Mouse (Mus musculus) midbrain, embryonic 10.5 days (tissue): ENCODE data around the gene Map2. TPM values are rescaled to one million over a fixed set of nuclear protein-coding genes. Genes with fewer than 3 reads are reported as not detected.

Experiments used
- DNase-seq: peaks from one replicate; pipeline ENCODE4 v3.0.0-alpha.2; 2017; ENCODE audit warnings: low spot score
- H3K27ac ChIP-seq: fragments of 300-500 bp; sonication (generic); replicated peaks from 2 replicates; pipeline ENCODE4 v1.5.1; 2016; ENCODE audit warnings: mild to moderate bottlenecking
- H3K27me3 ChIP-seq: fragments of 300-500 bp; sonication (generic); 2 replicates; pipeline ENCODE4 v1.6.1; 2016; ENCODE audit warnings: low read depth, mild to moderate bottlenecking; ENCODE audit not compliant: poor library complexity, severe bottlenecking
- H3K36me3 ChIP-seq: fragments of 300-500 bp; sonication (generic); 2 replicates; pipeline ENCODE4 v1.6.1; 2016; ENCODE audit warnings: mild to moderate bottlenecking, moderate library complexity
- H3K4me1 ChIP-seq: fragments of 300-500 bp; sonication (generic); 2 replicates; pipeline ENCODE4 v1.6.1; 2016
- H3K4me3 ChIP-seq: fragments of 300-500 bp; sonication (generic); 2 replicates; pipeline ENCODE4 v1.5.1; 2016; ENCODE audit warnings: mild to moderate bottlenecking, moderate library complexity
- H3K9me3 ChIP-seq: fragments of 300-500 bp; sonication (generic); replicated peaks from 2 replicates; pipeline ENCODE4 v1.6.1; 2016; ENCODE audit warnings: mild to moderate bottlenecking
- WGBS: fragments of 180-500 bp; shearing (Covaris S2); methylation state at CpG from one replicate; pipeline ENCODE4 v1.1.7; 2016; 5-methylcytosine and 5-hydroxymethylcytosine counted together
- polyA plus RNA-seq: library from polyadenylated mRNA; unstranded; fragments of >200 nt; fragmentation: Nextera tagmentation; extraction: Ambion mirVana; gene quantifications from 2 replicates; pipeline ENCODE4 v1.2.1, GENCODE M21; 2016

Map2 gene
- polyA plus RNA-seq, 1 experiment from 2014 or later = 76.0 TPM

DNA sequence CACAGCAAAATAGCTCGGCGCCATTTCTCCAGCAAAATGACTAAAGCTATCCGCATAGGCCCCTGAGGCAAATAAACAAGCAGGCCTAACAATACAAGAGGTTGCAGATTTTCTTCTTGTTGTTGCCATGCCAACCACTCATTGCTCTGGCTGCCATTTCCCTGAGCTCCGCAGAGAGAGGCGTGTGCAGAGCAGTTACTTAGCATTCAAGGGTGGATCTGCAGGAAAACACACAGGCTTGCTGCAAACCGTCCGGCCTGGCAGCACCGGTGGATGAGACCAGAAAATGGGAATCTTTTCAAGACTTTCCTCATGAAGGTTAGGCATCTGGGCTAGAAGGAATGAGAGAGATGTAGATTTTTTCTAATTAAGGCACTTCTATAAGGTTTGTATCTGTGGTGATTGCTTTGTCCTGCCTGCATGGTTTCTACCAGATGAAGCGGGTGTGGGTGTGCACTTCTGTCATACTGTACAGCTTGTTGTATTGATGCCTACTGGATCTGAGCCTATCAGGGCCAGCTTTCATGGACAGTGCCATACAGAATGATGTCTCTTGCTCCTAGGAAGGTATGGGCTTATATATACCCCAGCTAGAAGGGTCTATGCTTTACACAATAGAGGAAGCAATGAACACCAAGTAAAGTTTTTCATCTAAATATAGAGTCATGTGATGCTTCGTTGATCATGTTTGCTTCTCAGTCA lies 211.8 kb downstream of the Map2 start:
- Histone ChIP-seq H3K4me3 (peak overlapping the region; percentile 51), H3K27ac (peak overlapping the region; percentile 85), H3K9me3 (no peaks in the 10 kb centered on the region), H3K27me3 (no peaks in the 10 kb centered on the region), H3K4me1 (peaks cover 45% of the 10 kb centered on the region), H3K36me3 (no peaks in the 10 kb centered on the region)
- WGBS = 35% methylated on average over 10 of the region's 10 CpGs
- DNase-seq = peak; percentile 66

DNA sequence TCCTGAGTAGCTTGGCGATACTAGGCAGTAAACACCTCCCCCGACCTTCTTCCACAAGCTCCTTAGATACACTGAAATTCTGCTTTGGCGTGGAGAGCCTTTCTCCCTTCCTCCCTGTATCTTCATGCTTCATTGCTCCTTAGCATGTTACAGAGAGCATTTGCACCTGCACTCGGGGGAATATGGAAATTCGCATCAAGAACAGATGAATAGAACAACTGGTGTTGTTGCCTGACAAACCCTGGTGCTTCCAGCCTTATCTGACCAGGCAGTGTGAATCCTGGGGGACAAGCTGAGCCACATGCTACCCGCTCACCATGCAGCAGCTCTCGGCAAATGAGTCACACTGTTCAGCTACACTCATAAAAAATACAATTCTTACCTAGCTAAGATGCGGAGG lies 213.5 kb downstream of the Map2 start:
- Histone ChIP-seq H3K27me3 (no peaks in the 10 kb centered on the region), H3K4me1 (peaks cover 45% of the 10 kb centered on the region), H3K27ac (peak overlapping the region; percentile 76), H3K36me3 (no peaks in the 10 kb centered on the region), H3K4me3 (peak overlapping the region; percentile 35), H3K9me3 (no peaks in the 10 kb centered on the region)
- WGBS = 52% methylated on average over 8 of the region's 8 CpGs
- DNase-seq = peak; percentile 23

DNA sequence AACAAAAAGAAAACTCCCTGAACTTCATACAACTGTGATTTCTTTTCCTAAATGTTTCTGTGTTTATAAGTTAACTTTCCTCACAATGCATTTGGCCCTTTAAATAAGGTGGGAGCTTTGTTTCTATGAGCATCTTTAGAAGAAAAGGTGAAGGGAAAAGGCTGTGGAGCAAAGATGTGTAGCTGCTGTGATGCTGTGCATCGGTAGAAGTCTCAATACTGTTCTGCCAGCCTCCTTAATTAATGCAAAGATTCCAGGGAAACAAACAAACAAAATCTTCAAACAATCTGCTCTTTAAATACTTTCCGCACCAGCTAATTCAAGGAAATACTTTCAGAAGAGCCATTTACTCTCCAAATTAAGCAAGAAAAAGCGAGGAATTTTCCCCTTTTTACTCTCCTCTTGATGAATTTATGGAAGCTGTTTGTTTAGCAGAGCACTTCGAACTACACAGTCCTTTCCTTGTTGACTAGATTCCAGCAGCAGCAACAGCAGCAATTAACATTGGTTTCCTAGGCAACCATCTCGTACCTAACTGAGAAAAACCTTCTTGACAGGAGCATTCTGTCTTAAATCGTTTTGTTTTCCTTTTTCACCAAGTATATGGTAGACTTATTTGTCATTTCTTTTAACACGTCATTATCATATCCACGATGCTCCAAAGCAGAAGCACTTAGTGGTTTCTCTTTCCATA lies 220.0 kb downstream of the Map2 start:
- DNase-seq = no peak
- H3K4me3 ChIP-seq = no peak overlapping the region
- H3K36me3 ChIP-seq = peaks cover 7% of the 10 kb centered on the region; the same call in 1 of the 2 replicates
- no peaks in the 10 kb centered on the region for H3K9me3 ChIP-seq
- no peaks in the 10 kb centered on the region for H3K27me3 ChIP-seq
- H3K4me1 ChIP-seq = peaks cover 18% of the 10 kb centered on the region; the same call in 1 of the 2 replicates
- no peak overlapping the region for H3K27ac ChIP-seq
- 58% methylated on average over 8 of the region's 8 CpGs for WGBS

DNA sequence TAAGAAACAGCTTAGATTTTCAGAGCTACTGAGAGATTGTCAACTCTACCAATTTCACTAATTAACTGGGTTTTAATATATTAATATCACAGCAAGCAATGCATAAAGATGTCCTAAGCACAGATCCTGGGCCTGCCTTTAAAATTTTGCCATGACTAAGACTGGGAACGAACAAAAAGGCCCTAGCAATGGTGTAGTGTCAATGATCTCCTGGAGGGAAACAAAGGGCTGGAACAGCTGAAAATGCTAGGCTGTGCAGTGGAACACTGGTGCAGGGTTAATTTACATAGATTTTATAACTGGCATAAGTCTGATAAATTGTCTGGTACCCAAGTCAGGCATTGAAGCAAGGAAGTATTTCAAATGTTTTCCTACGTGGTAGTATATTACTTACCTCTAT lies 220.8 kb downstream of the Map2 start:
- H3K27ac ChIP-seq = no peak overlapping the region
- WGBS = 71% methylated on average over 2 of the region's 2 CpGs
- no peaks in the 10 kb centered on the region for H3K27me3 ChIP-seq
- no peak overlapping the region for H3K4me3 ChIP-seq
- H3K36me3 ChIP-seq = peaks cover 10% of the 10 kb centered on the region; the same call in 1 of the 2 replicates
- no peaks in the 10 kb centered on the region for H3K9me3 ChIP-seq
- H3K4me1 ChIP-seq = peaks cover 18% of the 10 kb centered on the region; the same call in 1 of the 2 replicates
- DNase-seq = no peak

DNA sequence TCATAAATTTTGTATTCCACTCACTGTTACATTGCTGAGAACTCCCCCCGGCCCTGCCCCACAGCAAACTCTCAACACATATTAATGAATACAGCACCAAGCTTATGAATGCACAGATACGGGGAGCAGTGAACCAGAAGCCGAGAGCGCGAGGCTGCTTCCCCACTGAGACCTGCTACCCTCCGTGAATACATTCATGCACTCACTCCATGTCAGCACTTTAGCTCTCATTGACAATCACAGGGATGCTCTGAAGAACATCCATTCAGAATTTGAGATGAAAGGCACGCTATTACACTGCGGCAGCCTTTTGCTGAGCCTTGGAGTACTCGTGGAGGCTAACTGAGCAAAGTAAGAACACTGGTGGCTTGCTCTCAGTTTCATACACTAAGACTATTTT lies 226.8 kb downstream of the Map2 start:
- Histone ChIP-seq H3K36me3 (peaks cover 40% of the 10 kb centered on the region), H3K4me3 (no peak overlapping the region), H3K9me3 (no peaks in the 10 kb centered on the region), H3K27me3 (no peaks in the 10 kb centered on the region), H3K4me1 (peaks cover 18% of the 10 kb centered on the region), H3K27ac (no peak overlapping the region)
- WGBS = 51% methylated on average over 9 of the region's 9 CpGs
- DNase-seq = no peak

DNA sequence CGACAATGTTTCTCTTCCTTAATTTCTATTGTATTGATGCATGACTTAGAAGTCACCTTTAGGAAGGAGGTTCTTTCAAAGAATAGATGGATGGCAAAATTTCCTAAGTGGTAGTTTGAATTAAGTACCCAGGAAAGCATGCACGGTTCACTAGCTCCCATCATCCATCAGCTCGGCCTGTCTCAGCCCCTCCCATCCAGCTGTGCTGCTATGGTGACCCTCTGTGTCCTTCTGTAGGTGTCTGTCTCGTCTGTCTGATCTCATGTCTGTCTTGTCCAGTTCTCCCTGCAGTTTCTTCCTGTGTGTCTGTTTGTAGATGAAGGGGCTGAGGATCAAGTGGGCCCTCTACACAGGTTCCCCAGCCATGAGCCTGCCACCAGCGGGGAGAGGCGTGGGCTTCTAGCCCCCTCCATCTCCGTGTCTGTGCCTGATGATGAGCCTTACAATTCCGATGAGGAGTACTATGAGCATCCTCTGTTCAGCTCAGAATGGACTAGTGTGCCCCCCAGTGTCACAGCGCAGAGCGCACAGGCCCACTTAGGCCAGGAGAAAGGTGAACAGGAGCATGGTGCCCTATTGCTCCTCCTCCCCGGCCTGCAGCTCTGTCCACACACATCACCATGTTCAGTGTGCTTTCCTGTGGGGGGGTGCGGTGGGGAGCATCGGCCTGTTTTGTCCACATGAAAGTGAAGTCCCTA lies 232.3 kb downstream of the Map2 start:
- Histone ChIP-seq H3K27me3 (no peaks in the 10 kb centered on the region), H3K4me3 (no peak overlapping the region), H3K4me1 (peaks cover 14% of the 10 kb centered on the region), H3K27ac (no peak overlapping the region), H3K36me3 (peaks cover 58% of the 10 kb centered on the region), H3K9me3 (no peaks in the 10 kb centered on the region)
- 60% methylated on average over 13 of the region's 13 CpGs for WGBS
- DNase-seq = no peak

DNA sequence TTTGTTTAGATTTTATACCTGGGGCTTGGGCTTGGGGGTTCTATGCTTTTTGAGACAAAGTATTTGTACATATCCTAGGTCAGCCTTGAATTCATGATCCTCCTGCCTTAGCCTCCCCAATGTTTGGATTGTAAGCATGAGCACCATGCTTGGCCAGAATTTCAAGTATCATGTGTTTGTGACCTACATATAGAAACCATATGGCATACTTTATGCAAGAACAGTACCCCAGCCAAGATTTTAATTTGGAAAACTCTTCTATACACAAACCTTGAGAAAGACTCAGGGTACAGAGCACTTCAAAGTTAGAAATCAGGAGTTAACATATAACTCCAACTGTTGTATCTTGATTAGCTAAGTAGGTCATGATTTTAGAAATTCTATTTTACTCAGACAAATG lies 243.3 kb downstream of the Map2 start:
- peaks cover 55% of the 10 kb centered on the region for H3K36me3 ChIP-seq
- no peak for DNase-seq

DNA sequence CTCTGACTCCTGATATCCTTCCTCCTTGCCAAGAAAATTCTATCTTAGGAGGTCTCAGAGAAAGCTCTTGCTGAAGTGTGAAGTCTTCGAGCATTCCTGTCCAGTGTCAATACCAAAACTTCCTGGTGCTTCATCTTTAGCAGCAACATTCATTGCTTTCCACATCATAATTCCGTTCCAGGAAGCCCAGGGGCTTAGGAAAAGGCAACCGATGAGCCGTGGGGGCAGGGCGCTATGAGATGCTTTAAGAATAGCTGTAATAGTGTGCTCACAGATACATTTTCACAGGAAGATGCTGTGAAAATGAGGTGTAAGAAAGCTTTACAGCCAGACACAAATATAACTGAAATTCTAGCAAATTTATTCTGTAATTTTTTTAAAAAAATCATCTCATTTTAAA lies 251.0 kb downstream of the Map2 start:
- DNase-seq = no peak
- Histone ChIP-seq H3K27ac (no peak overlapping the region), H3K4me3 (no peak overlapping the region), H3K36me3 (peaks cover 64% of the 10 kb centered on the region), H3K9me3 (no peaks in the 10 kb centered on the region), H3K4me1 (no peaks in the 10 kb centered on the region), H3K27me3 (no peaks in the 10 kb centered on the region)
- WGBS = 95% methylated on average over 5 of the region's 5 CpGs

More for the DNA sequence above, 243.3 kb downstream of the Map2 start:
- H3K9me3 ChIP-seq = no peaks in the 10 kb centered on the region
- no peak overlapping the region for H3K4me3 ChIP-seq
- no peak overlapping the region for H3K27ac ChIP-seq
- H3K27me3 ChIP-seq = no peaks in the 10 kb centered on the region
- no peaks in the 10 kb centered on the region for H3K4me1 ChIP-seq

DNA sequence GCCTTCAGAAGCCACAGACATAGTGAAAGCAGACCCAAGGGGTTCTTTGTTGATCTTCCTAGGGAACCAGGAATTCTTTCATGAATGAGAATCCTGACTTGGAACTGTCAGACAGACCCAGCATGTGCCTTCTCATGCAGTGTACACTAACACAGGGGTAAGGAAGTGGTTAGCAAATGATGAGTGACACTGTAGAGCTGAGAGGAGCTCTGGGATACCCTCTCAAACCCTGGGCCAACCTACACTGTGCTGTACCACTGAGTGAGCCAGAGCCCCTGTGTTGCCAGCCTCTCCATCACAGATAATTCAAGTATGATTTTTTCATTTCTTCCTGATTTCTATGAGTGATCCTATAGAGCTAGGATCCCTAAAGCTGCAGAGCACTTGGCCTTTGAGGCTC lies 255.9 kb downstream of the Map2 start:
- H3K4me3 ChIP-seq = no peak overlapping the region
- peaks cover 36% of the 10 kb centered on the region for H3K36me3 ChIP-seq
- DNase-seq = no peak
- no peaks in the 10 kb centered on the region for H3K9me3 ChIP-seq
- no peak overlapping the region for H3K27ac ChIP-seq
- H3K27me3 ChIP-seq = no peaks in the 10 kb centered on the region
- H3K4me1 ChIP-seq = no peaks in the 10 kb centered on the region

DNA sequence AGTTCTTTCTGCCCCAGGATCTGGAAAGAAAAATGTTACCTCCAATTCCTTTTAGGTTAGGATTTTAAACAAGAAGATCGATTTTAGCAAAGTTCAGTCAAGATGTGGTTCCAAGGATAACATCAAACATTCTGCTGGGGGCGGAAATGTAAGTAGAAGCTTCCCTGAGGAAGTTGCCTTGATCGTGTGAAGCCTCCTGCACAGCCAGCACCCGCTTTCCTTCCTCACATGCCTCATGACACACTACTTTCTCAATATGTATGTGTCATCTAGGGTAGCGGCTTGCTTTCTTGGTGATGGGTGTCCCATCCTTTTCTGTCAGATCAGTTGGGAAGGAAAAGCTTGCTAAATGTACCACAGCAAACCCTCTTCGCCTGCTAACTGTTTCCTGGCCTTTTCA lies 256.4 kb downstream of the Map2 start:
- DNase-seq = no peak
- H3K27ac ChIP-seq = no peak overlapping the region
- H3K27me3 ChIP-seq = no peaks in the 10 kb centered on the region
- H3K9me3 ChIP-seq = no peaks in the 10 kb centered on the region
- no peaks in the 10 kb centered on the region for H3K4me1 ChIP-seq
- H3K4me3 ChIP-seq = no peak overlapping the region
- H3K36me3 ChIP-seq = peaks cover 31% of the 10 kb centered on the region; the same call in 1 of the 2 replicates
- WGBS = 89% methylated on average over 6 of the region's 6 CpGs

DNA sequence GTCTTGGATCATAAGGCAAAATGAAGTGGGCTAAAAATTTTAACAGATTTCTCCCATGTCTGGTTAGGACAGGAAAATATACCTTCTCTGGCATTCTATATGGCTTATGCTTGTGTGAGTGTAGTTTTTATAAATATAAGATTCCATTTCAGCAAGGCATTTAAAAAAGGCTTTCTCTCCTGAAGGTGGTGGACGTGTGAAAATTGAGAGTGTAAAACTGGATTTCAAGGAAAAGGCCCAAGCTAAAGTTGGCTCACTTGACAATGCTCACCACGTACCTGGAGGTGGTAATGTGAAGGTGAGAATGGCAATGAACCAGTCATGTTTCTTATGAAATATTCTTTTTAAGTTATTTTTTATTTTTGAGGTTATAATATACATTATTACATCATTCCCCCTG lies 263.0 kb downstream of the Map2 start:
- Histone ChIP-seq H3K27me3 (no peaks in the 10 kb centered on the region), H3K4me1 (no peaks in the 10 kb centered on the region), H3K36me3 (peaks cover 50% of the 10 kb centered on the region), H3K4me3 (no peak overlapping the region), H3K9me3 (no peaks in the 10 kb centered on the region), H3K27ac (no peak overlapping the region)
- 89% methylated on average over 2 of the region's 2 CpGs for WGBS
- DNase-seq = no peak

DNA sequence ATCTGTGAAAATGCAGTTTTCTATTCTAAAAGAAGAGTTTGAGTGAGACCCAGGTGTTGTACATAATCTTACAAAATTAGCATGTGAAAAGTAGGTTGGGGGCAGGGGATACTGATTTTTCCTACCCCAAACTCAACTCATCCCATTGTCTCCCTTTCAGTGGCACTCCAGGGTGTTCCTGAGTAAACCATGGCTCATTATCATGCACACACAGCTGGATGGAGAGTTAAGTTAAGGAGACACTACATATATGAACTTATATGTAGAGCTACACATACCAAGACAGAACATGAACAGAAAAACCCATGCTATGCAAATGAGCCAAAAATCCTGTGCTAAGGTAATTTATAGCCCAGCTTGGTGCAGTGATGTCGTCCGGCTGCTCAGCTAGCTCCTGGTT lies 267.8 kb downstream of the Map2 start:
- WGBS = 85% methylated on average over 2 of the region's 2 CpGs
- Histone ChIP-seq H3K4me3 (no peak overlapping the region), H3K36me3 (peaks cover 35% of the 10 kb centered on the region), H3K27ac (no peak overlapping the region), H3K9me3 (no peaks in the 10 kb centered on the region), H3K27me3 (no peaks in the 10 kb centered on the region), H3K4me1 (no peaks in the 10 kb centered on the region)
- no peak for DNase-seq

DNA sequence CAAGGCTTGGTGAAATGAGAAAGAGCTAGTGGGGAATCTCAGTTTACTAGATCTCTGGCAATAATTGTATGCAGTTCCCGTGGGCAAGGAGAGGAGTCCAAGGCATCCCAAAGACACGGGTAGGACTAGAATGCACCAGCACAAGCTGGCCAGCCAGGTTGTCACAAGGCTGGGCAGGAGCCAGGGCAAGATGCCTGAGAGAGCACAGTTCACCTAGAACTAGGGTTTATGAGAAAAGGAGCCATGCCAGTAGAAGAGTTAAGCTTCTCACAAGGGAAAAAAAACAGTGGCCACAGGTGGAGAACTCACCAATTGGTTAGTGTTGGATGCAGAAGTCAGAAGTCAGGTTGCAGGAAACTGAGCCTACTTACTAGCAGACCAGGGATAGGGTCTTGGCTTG lies 274.4 kb downstream of the Map2 start:
- no peaks in the 10 kb centered on the region for H3K4me1 ChIP-seq
- DNase-seq = no peak
- H3K27me3 ChIP-seq = no peaks in the 10 kb centered on the region
- H3K9me3 ChIP-seq = no peaks in the 10 kb centered on the region
- no peak overlapping the region for H3K4me3 ChIP-seq
- no peak overlapping the region for H3K27ac ChIP-seq
- 70% methylated on average over 2 of the region's 2 CpGs for WGBS
- no peaks in the 10 kb centered on the region for H3K36me3 ChIP-seq
